Mouse (Mus musculus) spleen, postnatal 14 days (tissue): ENCODE data around the gene Map3k1.

Source experiments
- DNase-seq, 2 experiments: peaks; one replicate each; pipeline ENCODE4 v3.0.0; 2021 to 2022; ENCODE audit warnings: low spot score in 2 of 2

The Map3k1 gene

DNA sequence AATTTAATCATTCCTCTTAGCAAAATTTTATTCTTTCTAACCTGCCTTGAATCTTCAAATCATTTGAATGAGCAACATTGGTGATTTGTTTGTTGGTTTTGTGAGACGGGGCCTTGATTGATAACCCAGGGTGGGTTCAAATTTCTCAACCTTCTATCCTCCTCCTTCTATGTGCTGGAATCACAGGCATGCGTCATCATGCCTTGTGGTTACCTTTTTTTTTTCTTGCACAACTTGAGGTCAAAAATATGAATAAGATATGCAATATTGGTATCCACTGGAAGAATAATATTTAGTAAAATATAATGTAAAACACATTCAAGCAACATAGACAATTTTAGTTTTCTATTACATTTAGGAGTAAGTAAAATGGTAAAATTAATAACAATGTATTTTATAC, 3.9 kb upstream of the Map3k1 start:
- DNase-seq, result no peak

DNA sequence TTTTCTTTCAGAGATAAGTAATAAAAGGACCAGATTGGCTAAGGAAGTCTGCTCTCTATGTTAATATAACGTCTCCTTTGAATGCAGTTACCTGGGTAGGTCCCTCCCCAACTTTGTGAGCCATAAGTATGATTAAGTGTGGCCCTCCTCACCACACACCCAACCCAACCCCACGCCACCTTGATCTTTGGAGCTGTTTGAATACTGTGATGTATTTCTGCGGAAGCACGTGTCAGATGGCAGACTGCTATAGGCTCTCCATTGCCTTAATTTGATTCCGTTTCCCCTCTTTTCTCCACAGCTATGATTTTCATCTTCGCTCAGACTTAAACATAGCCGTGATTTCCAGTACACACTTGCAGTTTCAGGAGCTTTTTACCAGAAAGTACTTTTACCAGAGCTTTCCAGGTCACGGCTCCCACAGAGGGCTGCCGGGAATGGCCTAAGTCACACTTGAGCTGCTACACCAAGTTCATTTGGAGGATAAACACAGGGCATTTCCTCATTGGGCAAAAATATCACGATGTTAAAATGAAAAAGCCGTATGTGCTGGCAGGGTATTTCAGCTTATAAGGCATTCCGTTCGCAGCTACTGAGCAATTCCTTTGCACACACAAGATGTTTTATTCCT, 2.3 kb upstream of the Map3k1 start:
- no peak for DNase-seq

DNA sequence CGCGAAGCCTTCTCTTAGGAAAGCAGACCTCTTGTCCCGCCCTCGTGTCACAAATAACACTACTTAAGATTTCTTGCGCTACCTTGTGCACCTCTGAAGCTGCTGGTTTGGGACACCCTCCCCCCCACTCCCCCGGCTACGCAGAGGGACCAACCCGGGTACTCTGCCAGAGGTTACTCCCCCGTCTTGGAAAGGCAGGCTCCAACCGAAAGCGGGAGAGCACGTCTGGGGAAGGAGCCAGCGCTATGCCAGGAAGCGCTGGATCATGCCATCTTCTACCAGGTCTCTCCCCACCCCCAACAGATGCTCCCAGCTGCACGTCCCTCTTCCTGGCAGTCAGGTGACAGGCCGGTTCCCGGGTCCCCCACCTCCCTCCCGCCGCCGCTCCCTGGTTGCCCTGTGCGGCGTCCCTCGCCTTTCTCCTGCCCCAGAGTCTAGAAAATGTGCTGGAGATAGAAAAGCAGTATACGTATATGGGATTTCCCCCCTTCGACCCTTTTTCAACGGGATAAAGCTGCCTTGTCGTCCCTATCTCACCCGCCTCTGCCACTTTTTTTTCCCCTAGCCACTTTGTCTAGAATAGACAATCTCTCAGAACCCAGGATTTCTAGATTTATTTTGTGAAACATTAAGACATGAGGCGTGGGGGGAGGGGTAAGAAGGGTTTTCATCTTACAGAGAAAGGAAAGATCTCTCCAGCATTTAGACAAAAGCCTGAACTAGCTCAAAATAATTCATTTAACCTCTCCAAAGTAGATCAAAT, 854 bp upstream of the Map3k1 start:
- no peak for DNase-seq

DNA sequence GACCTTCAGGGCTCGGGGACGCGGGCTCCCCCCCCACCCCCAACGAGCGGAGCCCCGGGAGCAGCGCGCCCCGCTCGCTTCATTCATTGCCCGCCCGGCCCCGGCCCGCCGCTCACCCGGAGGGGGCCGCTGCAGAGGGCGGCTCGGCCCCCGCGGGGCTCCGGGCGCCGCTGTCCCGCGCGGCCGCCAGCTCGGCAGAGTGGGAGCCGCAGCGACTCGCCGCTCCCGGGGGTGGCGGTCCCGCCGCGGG, 481 bp downstream of the Map3k1 start:
- DNase-seq, result no peak

DNA sequence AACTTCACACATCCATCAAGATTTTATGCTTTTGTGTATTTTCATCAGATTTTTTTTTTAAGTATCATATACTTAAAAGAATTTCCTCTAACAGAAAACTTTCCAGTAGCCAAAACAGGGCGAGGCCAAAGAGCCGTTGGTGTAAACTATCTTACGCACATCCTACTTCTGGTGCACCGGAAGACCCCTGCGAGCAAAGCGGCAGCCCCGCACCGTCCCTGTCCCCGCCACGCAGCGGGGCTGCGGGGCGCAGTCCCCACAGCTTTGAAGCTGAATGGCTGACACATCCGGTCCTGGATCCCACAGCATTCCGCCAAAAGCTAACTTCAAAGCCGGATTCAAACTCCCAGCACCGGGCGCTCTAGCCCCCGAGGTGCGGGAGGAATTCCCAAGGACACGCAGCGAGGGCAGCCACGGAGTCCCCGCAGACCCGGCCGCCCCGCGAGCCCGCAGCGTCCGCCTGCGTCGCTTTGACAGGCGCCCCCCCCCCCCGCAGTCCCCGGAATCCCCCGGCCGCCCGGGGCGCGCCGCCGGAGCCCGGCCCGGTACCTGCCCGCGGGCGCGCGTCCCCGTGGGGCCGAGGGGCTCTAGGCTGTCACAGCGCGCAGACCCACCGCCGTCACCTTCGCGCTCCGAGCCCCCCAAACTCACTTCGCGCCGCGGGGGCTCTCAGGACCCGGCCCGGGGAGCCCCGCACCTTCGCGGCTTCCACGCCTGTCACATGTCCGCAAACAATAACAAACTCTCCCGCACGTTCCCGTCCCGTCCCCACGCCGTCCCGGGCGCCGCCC, 1.0 kb downstream of the Map3k1 start:
- peak in 1 of 2 experiments; percentile 40 for DNase-seq

DNA sequence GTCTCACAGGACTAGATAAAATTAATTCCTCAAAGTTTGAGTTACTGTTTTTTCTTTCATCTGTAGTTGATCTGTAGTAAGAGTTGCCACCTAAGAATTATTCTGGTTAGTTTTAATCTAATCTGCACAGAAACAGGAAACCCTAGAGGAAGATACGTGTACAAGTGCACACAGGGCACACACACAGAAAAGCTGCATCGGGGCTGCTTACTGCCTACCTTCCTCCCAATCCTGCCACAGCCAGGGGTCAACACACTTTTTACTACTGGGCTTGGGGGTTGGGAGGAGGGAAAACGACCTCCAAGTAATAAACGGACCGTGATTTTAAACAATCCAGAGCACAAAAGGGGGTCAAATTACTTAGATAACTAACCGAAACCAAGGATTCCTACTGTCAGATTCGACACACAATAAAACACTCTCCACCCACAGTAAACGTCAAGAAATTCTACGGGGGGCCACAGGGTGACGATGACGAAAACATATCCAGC, 1.6 kb downstream of the Map3k1 start:
- no peak for DNase-seq

DNA sequence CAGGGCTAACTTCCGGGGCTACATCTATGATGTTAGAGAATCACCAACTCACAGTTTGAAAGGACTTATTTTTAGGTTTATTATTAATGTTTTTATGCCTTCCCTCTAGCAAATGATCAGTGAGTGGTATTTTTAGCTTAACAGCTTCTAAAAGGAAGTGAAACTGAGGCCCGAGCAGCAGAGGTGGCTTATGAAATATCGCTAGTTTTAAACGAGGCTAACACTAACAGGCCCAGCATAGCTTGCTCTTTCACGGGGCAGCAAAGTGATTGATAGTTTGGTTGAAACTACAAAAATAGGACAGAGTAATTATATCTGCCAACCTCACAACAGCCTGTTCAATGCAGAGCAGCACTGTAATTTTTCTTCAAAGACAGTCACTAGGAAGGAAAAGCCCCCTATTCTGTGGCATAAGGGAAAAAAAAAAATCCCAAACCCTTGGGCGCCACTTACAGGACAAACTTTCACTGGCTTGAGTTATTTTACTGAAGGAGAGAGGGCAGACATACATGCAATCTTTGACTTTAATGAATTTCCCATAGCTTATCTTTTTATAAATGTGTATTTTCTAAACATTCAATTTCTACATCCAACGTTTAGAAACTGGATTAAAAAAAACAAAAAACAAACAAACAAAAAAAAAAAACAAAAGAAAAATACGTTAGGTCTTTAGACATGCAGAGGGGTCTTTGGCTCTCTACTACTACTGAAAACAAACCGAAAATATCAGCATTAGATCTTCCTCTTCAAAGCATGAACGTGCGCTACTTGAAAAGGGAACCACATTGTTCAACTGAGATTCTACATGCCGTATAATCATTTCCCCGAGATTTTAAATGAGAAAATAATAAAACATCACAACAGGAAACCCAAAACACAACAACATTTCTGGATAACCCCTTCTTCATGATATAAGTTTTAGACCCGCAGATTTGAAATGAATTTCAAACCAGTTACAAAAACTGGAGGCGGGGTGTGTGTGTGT, 2.8 kb downstream of the Map3k1 start:
- DNase-seq, result no peak

DNA sequence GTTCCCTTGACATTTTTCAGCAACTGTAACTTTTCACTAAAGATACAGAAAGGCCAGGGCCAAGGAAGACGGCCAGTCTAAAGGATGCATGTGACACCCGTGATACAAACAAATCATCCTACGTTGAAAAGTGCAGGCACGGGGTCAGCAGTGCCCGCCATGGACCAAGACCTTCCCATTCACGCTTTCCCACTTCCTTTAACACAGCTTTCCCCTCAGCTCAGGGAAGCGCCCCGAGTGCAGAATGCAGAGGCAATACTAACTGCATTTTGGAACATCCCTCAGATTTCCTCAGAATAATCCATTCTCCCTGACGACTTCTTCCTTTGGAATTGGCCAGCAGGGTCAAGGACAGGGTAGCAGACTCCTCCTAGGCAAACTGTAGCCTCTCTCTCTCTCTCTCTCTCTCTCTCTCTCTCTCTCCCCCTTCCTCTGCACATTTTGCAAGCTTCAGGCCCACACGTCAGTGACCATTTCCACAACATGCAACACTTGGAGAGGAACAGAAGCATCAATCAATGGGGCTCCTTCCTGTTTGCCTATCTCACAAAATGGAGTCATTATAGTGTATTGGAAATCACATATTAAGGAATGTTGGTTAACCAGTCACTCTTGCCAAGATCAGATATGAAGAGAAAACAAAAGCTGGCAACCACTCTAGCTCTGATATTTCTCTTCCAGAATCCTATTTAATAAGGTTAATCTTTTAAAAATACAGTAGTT, 3.7 kb downstream of the Map3k1 start:
- DNase-seq, result no peak

DNA sequence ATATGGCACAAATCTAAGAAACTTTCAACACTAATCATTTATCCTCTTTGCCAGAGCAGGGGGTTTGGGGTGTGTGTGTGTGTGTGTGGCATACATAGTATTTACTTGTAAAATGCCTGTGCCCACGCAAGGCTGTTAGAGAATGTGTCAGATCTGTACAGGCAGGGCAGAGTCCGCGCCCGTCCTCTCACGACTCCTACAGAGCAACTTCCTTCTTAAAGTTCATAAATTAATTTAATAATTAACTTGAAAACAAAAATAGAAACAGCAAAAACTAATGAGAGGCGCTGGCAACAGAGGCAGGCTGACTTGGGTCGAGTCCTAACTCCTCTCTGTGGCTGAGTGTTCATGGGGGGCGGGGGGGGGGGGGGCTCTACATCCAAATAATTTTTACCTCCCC, 4.6 kb downstream of the Map3k1 start:
- no peak for DNase-seq

DNA sequence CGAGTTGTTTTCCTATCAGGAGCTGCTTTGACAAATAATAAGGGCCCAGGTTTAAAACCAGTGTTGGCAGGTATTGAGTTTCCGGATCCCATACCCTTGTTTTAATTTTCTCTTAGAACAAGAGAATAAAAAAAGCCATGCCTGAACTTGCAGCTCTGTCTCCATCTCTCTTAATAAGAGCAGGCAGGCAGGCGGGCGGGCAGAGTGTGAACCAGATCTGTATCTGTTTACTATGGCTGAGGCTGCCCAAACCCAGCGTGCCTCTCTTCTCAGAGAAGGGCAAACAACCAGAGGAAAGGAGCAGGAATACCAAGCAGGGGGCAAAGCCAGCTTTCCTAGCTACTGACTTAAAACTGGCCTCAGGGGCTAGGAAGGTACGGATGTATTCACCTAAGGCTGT, 5.3 kb downstream of the Map3k1 start:
- no peak for DNase-seq

DNA sequence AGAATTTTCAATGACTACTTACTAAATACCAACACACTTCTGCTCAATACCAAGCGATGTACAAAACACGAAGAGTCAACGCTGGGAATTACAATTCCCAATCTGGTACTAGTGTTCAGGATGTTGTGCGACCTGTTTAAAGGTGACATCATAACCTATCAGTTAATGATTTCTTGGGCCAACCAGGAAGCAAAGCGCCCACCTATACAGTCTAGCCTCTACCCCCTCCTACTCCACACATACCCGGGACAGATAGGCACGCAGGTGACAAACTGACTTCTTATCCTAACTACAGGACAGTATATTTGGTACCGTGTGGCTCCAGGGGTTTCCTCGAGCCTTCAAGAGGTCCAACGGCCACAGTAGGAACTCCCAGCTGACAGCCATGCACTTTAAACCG, 5.9 kb downstream of the Map3k1 start:
- DNase-seq, result no peak

DNA sequence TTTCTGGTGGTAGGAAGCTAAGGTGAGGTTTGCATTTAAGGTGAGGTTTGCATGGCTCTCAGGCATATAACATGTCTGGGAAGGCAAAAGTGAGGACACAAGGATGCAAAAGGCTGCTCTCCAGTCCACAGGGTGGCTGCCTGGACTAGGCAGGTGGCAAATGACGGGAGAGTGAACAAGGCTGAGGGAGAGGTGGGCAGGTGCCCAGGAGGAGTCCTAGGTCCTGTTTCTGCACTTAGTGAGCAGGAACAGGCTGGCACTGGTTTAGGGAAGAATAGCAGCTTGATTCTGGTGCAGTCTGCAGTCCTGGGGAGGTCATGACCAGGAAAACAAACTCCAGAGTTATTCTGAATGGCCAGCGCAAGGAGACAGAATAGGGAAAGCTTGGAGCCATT, 6.5 kb downstream of the Map3k1 start:
- no peak for DNase-seq

DNA sequence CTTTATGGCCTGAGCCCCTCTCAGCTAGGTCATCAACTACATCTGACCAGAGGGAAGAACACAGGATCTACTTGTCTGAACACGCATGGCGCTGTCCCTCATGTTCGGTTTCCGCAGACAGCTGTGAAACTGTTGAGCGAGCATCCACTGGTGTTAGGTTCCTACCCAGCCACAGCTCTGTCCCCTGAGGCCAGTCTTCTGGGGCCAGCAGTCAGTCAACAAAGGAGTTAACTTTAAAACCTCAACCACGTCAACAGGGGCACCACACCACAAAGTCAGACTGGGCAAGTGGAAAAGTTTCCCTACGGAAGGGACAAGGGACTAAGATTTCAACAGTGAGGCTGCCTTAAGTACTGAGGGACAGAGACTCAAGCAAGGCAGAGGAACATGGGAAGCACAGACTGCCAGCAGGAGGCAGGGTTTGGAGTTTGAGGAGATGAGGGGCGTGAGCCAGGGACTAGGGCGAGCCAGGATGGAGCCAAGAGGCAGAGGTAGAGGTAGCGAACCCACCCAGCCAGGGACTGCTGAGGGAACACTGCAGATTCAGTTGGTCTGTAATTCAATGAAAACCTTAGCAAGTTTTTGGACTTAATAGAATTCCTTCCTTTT, 7.0 kb downstream of the Map3k1 start:
- DNase-seq, result no peak

DNA sequence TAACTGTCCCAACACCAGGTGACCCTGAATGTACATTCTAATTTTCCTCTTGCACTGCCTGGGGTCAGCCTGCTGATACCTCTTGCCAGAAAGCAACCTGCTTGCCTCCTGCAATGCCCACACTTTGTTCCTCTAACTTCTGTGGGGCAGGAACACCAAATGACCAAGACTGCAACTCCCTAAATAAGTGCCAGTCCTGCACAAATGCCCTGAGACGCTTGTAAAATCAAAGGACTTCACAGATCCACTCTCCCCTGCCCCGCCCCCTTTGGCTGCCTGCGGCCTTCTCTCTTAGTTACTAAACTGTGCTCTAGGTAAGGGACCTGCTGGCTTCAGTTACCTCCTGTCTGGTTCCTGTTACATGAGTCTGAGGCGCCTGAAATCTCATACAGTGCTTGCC, 7.9 kb downstream of the Map3k1 start:
- DNase-seq, result no peak

DNA sequence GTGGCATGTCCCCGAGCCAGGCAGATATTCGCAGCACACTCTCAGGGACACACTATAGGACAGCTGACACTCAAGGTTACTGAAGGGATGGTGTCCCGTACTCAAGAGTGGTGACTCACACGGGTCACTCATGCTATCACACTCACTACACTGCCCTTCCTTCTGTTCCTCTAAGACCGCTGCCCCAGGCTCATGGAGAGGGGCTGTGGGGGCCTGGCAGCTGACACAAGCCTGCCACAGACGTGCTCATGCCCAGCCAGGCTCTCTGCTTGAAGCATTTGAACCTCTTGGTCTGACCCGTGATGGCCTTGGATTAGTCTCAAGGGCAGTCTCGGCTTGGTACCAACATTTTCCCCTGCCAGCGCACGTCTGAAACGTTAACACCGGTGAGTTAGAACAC, 10.7 kb downstream of the Map3k1 start:
- no peak for DNase-seq

DNA sequence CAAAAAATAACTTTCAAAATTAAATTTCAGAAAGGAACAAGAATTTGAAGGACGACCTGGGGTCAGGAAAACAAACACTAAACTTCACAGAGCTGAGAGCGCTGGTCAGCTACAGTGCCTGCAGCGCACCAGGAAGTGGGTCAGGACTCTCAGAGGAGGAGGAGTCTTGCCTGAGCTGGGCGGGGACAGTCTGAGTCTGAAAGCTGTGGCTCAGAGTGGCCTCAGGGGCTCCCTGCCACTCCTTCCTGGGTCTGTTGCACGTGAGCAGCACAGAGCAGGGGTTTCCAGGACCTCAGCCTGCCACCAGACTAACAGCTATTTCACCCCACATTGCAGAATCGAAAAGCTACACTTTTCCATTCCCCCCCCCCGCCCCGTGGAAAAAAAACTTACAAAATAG, 11.8 kb downstream of the Map3k1 start:
- DNase-seq, result peak; percentile 50 to 57

DNA sequence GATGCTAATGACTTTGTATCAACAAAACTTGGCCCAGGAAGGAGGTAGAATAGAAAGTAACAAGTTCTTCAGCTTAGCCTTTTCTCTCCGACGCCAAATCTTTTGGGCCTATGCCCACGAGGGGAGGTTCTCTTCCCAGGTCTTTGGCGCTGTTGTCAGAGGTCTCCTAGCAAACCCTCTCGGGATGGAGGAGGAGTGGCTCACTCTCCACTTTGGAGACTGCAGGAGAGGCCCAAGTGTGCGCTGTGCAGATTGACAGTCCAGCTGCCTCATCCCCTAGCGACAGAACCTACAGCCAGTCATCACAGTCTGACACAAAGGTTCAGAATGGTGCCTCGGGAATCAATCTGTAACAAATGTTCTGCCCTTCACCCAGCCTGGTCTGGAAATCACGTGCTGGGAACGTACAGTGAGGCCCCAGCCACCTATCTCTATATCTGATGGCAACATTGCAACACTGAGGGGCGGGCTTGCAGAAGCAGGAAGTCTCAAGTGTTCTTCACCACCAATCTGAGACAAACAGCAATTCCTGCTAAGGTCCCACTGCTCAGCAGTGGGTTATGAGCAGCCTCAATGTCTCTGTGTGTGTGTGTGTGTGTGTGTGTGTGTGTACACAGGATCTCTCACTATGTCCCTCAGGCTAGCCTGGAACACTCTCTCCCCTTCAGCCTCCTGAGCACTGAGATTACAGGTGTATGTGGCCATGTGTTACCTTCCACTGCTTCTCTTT, 12.4 kb downstream of the Map3k1 start:
- DNase-seq, result no peak

DNA sequence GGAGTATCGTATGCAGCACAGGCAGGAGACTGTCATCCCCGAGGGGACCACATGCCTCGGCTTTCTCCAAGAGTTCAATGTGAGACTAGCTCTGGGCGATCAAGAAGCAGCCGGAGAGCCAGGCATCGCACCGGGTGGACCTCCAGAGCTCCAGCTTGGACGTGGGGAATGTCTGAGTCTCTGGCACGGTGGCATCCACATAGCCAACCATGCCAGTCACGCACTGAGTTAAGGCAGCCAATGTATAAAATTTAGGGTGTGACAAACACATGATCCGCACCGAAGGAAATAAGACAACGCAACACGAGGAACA, 15.9 kb downstream of the Map3k1 start:
- no peak for DNase-seq

DNA sequence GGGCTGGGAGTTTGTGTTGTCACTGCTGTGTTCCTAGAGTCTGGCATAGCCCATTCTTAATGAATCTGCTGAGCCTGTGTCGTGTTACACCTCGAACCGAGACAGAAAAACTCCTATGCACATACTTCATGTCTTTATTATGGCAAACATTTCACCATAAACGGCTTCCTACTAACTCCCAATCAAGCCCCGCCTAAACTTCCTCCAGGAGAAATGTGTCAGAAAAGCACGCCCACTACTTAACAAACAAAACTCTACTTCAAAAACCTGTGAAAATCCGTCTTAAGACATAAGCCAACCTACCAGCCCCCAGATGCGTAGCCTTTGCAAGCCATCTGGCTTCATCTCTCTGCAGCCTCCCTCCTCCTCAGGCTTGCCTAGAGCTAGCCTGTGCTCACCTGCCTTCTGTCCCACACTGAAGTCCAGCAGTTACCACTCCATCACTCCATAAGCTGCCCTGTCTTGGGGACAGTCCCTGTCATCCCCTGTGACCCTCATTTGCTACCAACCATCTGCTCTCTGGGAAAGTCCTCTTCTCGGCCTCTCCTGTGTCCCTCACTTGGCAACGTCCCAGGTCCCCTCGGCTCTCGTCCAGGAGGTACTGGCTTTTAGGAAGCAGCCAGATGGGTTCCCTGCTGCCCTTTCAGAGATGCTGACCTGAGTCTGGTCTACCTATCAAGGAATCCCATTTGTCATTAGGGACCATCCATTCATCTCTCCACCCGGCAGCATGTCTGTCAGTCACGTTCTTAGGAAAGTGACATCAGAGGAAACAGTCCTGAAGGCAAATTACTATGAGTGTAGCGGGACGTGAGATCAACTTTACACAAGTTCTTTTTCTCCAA, 16.4 kb downstream of the Map3k1 start:
- no peak for DNase-seq
